Mouse (Mus musculus) ES-E14 (cell line): ENCODE results near the gene Hnrnph2.

Experiments used
- CHD2 ChIP-seq: IDR thresholded peaks from 2 replicates; pipeline ENCODE4 v1.6.1; 2014; ENCODE audit warnings: mild to moderate bottlenecking, low read depth, low read length, inconsistent platforms
- HCFC1 ChIP-seq: IDR thresholded peaks from 2 replicates; pipeline ENCODE4 v1.6.1; 2012; ENCODE audit warnings: low read length, inconsistent platforms, borderline replicate concordance; ENCODE audit not compliant: insufficient read depth
- MAFK ChIP-seq: IDR thresholded peaks from 2 replicates; pipeline ENCODE4 v1.6.1; 2014; ENCODE audit warnings: mild to moderate bottlenecking, low read depth, low read length, inconsistent platforms; ENCODE audit not compliant: insufficient read depth
- ZNF384 ChIP-seq: IDR thresholded peaks from 2 replicates; pipeline ENCODE4 v1.6.1; 2012; ENCODE audit warnings: low read depth, low read length, inconsistent platforms

DNA sequence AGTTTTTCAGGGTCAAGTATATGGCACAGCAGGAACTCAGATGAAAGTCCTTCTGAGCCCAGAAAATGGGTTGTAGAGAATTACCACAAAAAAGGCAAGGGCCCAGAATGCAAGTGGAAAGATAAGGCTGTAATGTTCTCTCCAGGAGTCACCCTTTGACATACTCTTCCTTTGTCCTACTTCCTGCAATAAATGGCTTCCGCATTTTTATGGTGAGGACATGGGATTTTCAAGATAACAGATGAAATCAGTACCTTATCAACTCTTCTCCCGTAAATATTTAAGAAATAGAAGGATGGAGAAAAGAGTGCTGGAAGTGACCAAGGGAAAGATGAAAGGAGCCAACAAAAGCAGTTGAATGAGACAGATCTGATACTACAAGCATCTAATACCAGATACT, 27.2 kb downstream of the Hnrnph2 start:
- TF ChIP-seq HCFC1 (no peak), CHD2 (no peak), ZNF384 (no peak), MAFK (no peak)
